Mouse (Mus musculus): ENCODE data around the gene Hacl1. TPM values are rescaled to one million over a fixed set of nuclear protein-coding genes. Genes with fewer than 3 reads are reported as not detected.

Hacl1 gene
- total and polyA plus RNA-seq, 2 experiments from 2014 or later, result 6.5 to 7.7 TPM

- Histone ChIP-seq H3K36me3 (ENCODE audit: insufficient read depth) (no peaks in the 10 kb centered on the region), H3K4me1 (ENCODE audit: insufficient read depth) (no peaks in the 10 kb centered on the region), H3K4me2 (ENCODE audit: low read depth) (no peak overlapping the region), H3K4me3 (ENCODE audit: low read depth, low read length) (no peak overlapping the region), H3K9ac (no peak overlapping the region), H3K27ac (ENCODE audit: low read depth, low read length) (no peak overlapping the region), H3K27me3 (ENCODE audit: insufficient read depth, low read length) (no peaks in the 10 kb centered on the region), H3K9me3 (ENCODE audit: low read length) (no peaks in the 10 kb centered on the region)
- ATAC-seq (no peak), DNase-seq (no peak)
- TF ChIP-seq CTCF (IDR thresholded peaks at IDR 0.05; ENCODE audit: low read depth), result no peak
- WGBS, result 28% methylated on average over 6 of the region's 6 CpGs
These were observed 76.5 kb downstream of the Hacl1 start for GRCm38 (mm10) chr14:31564452-31565179.

- Histone ChIP-seq H3K4me3 (ENCODE audit: low read depth, low read length) (no peak overlapping the region), H3K9me3 (ENCODE audit: low read length) (no peaks in the 10 kb centered on the region), H3K27ac (ENCODE audit: low read depth, low read length) (no peak overlapping the region), H3K36me3 (ENCODE audit: insufficient read depth) (no peaks in the 10 kb centered on the region), H3K9ac (no peak overlapping the region), H3K4me1 (ENCODE audit: insufficient read depth) (no peaks in the 10 kb centered on the region), H3K27me3 (ENCODE audit: insufficient read depth, low read length) (no peaks in the 10 kb centered on the region), H3K4me2 (ENCODE audit: low read depth) (no peak overlapping the region)
- DNase-seq, result no peak
- no peak for ATAC-seq
- TF ChIP-seq CTCF (IDR thresholded peaks at IDR 0.05; ENCODE audit: low read depth), result no peak
- 48% methylated on average over 5 of the region's 5 CpGs for WGBS
These were observed 80.2 kb downstream of the Hacl1 start for GRCm38 (mm10) chr14:31560886-31561285.

GRCm38 (mm10) chr14:31559216-31559615 lies 81.9 kb downstream of the Hacl1 start:
- Histone ChIP-seq H3K27me3 (ENCODE audit: insufficient read depth, low read length) (no peaks in the 10 kb centered on the region), H3K9me3 (ENCODE audit: low read length) (no peaks in the 10 kb centered on the region), H3K4me2 (ENCODE audit: low read depth) (no peak overlapping the region), H3K4me3 (ENCODE audit: low read depth, low read length) (no peak overlapping the region), H3K27ac (ENCODE audit: low read depth, low read length) (no peak overlapping the region), H3K36me3 (ENCODE audit: insufficient read depth) (no peaks in the 10 kb centered on the region), H3K9ac (no peak overlapping the region), H3K4me1 (ENCODE audit: insufficient read depth) (no peaks in the 10 kb centered on the region)
- WGBS, result 68% methylated on average over 5 of the region's 5 CpGs
- no peak for ATAC-seq
- no peak for TF ChIP-seq CTCF (IDR thresholded peaks at IDR 0.05; ENCODE audit: low read depth)
- DNase-seq, result no peak

- no peak for TF ChIP-seq CTCF (IDR thresholded peaks at IDR 0.05; ENCODE audit: low read depth)
- Histone ChIP-seq H3K36me3 (ENCODE audit: insufficient read depth) (no peaks in the 10 kb centered on the region), H3K27ac (ENCODE audit: low read depth, low read length) (no peak overlapping the region), H3K4me1 (ENCODE audit: insufficient read depth) (no peaks in the 10 kb centered on the region), H3K9me3 (ENCODE audit: low read length) (no peaks in the 10 kb centered on the region), H3K27me3 (ENCODE audit: insufficient read depth, low read length) (no peaks in the 10 kb centered on the region), H3K4me3 (ENCODE audit: low read depth, low read length) (no peak overlapping the region), H3K4me2 (ENCODE audit: low read depth) (no peak overlapping the region), H3K9ac (no peak overlapping the region)
- ATAC-seq, result no peak
- DNase-seq, result no peak
- WGBS, result 80% methylated on average over 9 of the region's 9 CpGs
These were observed 83.3 kb downstream of the Hacl1 start for GRCm38 (mm10) chr14:31557784-31558183.

- WGBS, result 75% methylated on average over 8 of the region's 8 CpGs
- H3K4me3 ChIP-seq (ENCODE audit: low read depth, low read length), result no peak overlapping the region
- H3K9me3 ChIP-seq (ENCODE audit: low read length), result no peaks in the 10 kb centered on the region
- no peaks in the 10 kb centered on the region for H3K36me3 ChIP-seq (ENCODE audit: insufficient read depth)
- no peak for TF ChIP-seq CTCF (IDR thresholded peaks at IDR 0.05; ENCODE audit: low read depth)
- no peak overlapping the region for H3K4me2 ChIP-seq (ENCODE audit: low read depth)
- DNase-seq (no peak), ATAC-seq (no peak)
- H3K9ac ChIP-seq, result no peak overlapping the region
- H3K4me1 ChIP-seq (ENCODE audit: insufficient read depth), result no peaks in the 10 kb centered on the region
- H3K27ac ChIP-seq (ENCODE audit: low read depth, low read length), result no peak overlapping the region
- H3K27me3 ChIP-seq (ENCODE audit: insufficient read depth, low read length), result no peaks in the 10 kb centered on the region
These were observed 83.8 kb downstream of the Hacl1 start for GRCm38 (mm10) chr14:31557273-31557672.

- Histone ChIP-seq H3K4me2 (ENCODE audit: low read depth) (no peak overlapping the region), H3K27ac (ENCODE audit: low read depth, low read length) (no peak overlapping the region), H3K4me1 (ENCODE audit: insufficient read depth) (no peaks in the 10 kb centered on the region), H3K9me3 (ENCODE audit: low read length) (no peaks in the 10 kb centered on the region), H3K9ac (no peak overlapping the region), H3K27me3 (ENCODE audit: insufficient read depth, low read length) (no peaks in the 10 kb centered on the region), H3K36me3 (ENCODE audit: insufficient read depth) (no peaks in the 10 kb centered on the region), H3K4me3 (ENCODE audit: low read depth, low read length) (no peak overlapping the region)
- DNase-seq (no peak), ATAC-seq (no peak)
- TF ChIP-seq CTCF (IDR thresholded peaks at IDR 0.05; ENCODE audit: low read depth), result no peak
- WGBS, result 81% methylated on average over 9 of the region's 9 CpGs
These were observed 84.4 kb downstream of the Hacl1 start for GRCm38 (mm10) chr14:31556526-31557260.

GRCm38 (mm10) chr14:31555963-31556434 lies 85.1 kb downstream of the Hacl1 start:
- no peak for TF ChIP-seq CTCF (IDR thresholded peaks at IDR 0.05; ENCODE audit: low read depth)
- no peaks in the 10 kb centered on the region for H3K9me3 ChIP-seq (ENCODE audit: low read length)
- no peaks in the 10 kb centered on the region for H3K27me3 ChIP-seq (ENCODE audit: insufficient read depth, low read length)
- no peak overlapping the region for H3K4me3 ChIP-seq (ENCODE audit: low read depth, low read length)
- WGBS, result 65% methylated on average over 14 of the region's 14 CpGs
- no peaks in the 10 kb centered on the region for H3K4me1 ChIP-seq (ENCODE audit: insufficient read depth)
- no peak overlapping the region for H3K9ac ChIP-seq
- H3K36me3 ChIP-seq (ENCODE audit: insufficient read depth), result no peaks in the 10 kb centered on the region
- H3K27ac ChIP-seq (ENCODE audit: low read depth, low read length), result no peak overlapping the region
- DNase-seq (no peak), ATAC-seq (no peak; the same call in 1 of the 2 replicates)
- H3K4me2 ChIP-seq (ENCODE audit: low read depth), result no peak overlapping the region

Measured in forebrain, postnatal 0 days (tissue).